Mouse (Mus musculus): ENCODE measurements around the gene Ubxn6. TPM values are rescaled to one million over a fixed set of nuclear protein-coding genes. Genes with fewer than 3 reads are reported as not detected.

The Ubxn6 gene
- total and polyA plus RNA-seq, 3 experiments, result 28.2 to 42.2 TPM; not detected in 1

GRCm38 (mm10) chr17:56103465-56104285 is 28.8 kb upstream of the Ubxn6 start:
- no peak for TF ChIP-seq HCFC1 (IDR thresholded peaks at IDR 0.05; ENCODE audit: low read depth, low read length)
- TF ChIP-seq ZMIZ1 (IDR thresholded peaks at IDR 0.05; ENCODE audit: low read depth, low read length), result no peak
- Histone ChIP-seq H3K79me2 (ENCODE audit: control insufficient read depth, insufficient read depth, low read length, poor library complexity) (no peaks in the 10 kb centered on the region), H3K9ac (ENCODE audit: control insufficient read depth, low read depth, low read length, poor library complexity, severe bottlenecking) (no peak overlapping the region), H3K27me3 (ENCODE audit: control insufficient read depth in 1 of 2, insufficient read depth in 2 of 2, low read length in 2 of 2) (no peaks in the 10 kb centered on the region), H3K4me1 (ENCODE audit: control insufficient read depth in 1 of 2, insufficient read depth in 2 of 2, low read length in 2 of 2) (no peaks in the 10 kb centered on the region), H3K4me3 (ENCODE audit: control insufficient read depth in 1 of 2, insufficient read depth in 1 of 2, low read depth in 2 of 2, low read length in 2 of 2) (no peak overlapping the region), H3K36me3 (ENCODE audit: control insufficient read depth in 1 of 2, insufficient read depth in 2 of 2, low read length in 2 of 2) (no peaks in the 10 kb centered on the region; a peak in 1 of 4 replicates), H3K27ac (ENCODE audit: control insufficient read depth, low read depth, low read length) (no peak overlapping the region), H3K9me3 (replicated peaks; ENCODE audit: insufficient read depth, low read length) (no peaks in the 10 kb centered on the region)
- DNase-seq (ENCODE audit: low read depth, low spot score), result no peak

DNA sequence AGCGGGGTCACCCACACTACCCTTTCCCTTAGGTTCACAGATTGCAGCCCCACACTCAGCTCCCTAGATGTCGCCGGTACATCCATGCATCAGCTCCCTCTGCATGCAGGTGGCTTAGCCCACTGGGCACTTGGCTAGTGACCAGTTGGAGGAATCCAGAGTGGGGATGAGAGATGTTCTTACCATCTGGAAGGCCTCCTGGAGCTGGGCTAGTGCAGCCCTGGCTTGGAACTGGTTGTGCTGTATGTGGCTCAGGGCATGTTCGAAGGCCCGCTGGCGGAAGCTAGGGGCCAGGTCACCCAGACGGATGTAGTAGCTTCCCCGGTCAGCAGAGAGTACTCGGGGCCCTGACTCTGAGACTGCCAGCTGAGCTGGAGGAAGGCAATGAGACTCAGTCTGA is 28.1 kb upstream of the Ubxn6 start:
- no peak overlapping the region for H3K4me3 ChIP-seq (ENCODE audit: control insufficient read depth in 1 of 2, insufficient read depth in 1 of 2, low read depth in 2 of 2, low read length in 2 of 2)
- no peaks in the 10 kb centered on the region for H3K27me3 ChIP-seq (ENCODE audit: control insufficient read depth in 1 of 2, insufficient read depth in 2 of 2, low read length in 2 of 2)
- H3K4me1 ChIP-seq (ENCODE audit: control insufficient read depth in 1 of 2, insufficient read depth in 2 of 2, low read length in 2 of 2), result no peaks in the 10 kb centered on the region
- no peak overlapping the region for H3K9ac ChIP-seq (ENCODE audit: control insufficient read depth, low read depth, low read length, poor library complexity, severe bottlenecking)
- no peak for DNase-seq (ENCODE audit: low read depth, low spot score)
- no peaks in the 10 kb centered on the region; a peak in 1 of 4 replicates for H3K36me3 ChIP-seq (ENCODE audit: control insufficient read depth in 1 of 2, insufficient read depth in 2 of 2, low read length in 2 of 2)
- H3K79me2 ChIP-seq (ENCODE audit: control insufficient read depth, insufficient read depth, low read length, poor library complexity), result no peaks in the 10 kb centered on the region
- TF ChIP-seq GABPA (IDR thresholded peaks at IDR 0.05; ENCODE audit: low read depth, low read length) (no peak), ELF1 (IDR thresholded peaks at IDR 0.05; ENCODE audit: low read depth, low read length) (no peak)
- H3K9me3 ChIP-seq (replicated peaks; ENCODE audit: insufficient read depth, low read length), result no peaks in the 10 kb centered on the region
- H3K27ac ChIP-seq (ENCODE audit: control insufficient read depth, low read depth, low read length), result no peak overlapping the region

DNA sequence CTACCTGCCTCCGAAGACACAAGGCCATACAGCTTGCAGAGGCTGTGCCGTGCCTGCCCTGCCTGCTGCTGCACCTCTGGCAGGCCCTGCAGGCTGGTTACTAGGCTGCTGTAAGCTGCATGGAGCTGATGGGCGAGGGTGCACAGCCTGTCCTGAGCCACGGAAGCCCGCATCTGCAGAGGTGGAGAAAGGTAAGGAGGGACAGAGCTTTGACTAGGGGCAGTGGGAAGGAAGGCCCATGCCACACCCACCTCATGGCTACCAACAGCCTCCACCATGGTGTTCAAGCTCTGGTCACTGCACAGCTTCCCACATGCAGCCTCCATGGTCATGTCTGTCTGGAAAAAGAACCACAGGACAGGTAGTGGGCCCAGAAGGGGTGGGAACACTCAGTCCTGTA is 27.3 kb upstream of the Ubxn6 start:
- no peak for DNase-seq (ENCODE audit: low read depth, low spot score)
- Histone ChIP-seq H3K4me1 (ENCODE audit: control insufficient read depth in 1 of 2, insufficient read depth in 2 of 2, low read length in 2 of 2) (no peaks in the 10 kb centered on the region), H3K79me2 (ENCODE audit: control insufficient read depth, insufficient read depth, low read length, poor library complexity) (no peaks in the 10 kb centered on the region), H3K4me3 (ENCODE audit: control insufficient read depth in 1 of 2, insufficient read depth in 1 of 2, low read depth in 2 of 2, low read length in 2 of 2) (no peak overlapping the region), H3K27ac (ENCODE audit: control insufficient read depth, low read depth, low read length) (no peak overlapping the region), H3K9ac (ENCODE audit: control insufficient read depth, low read depth, low read length, poor library complexity, severe bottlenecking) (no peak overlapping the region), H3K27me3 (ENCODE audit: control insufficient read depth in 1 of 2, insufficient read depth in 2 of 2, low read length in 2 of 2) (no peaks in the 10 kb centered on the region), H3K9me3 (replicated peaks; ENCODE audit: insufficient read depth, low read length) (no peaks in the 10 kb centered on the region), H3K36me3 (ENCODE audit: control insufficient read depth in 1 of 2, insufficient read depth in 2 of 2, low read length in 2 of 2) (peaks cover 0 to 2% of the 10 kb centered on the region in 2 experiments; a peak in 1 of 4 replicates)
- TF ChIP-seq ZC3H11A (IDR thresholded peaks at IDR 0.05; ENCODE audit: low read depth, low read length), result no peak
- no peak for TF ChIP-seq ELF1 (IDR thresholded peaks at IDR 0.05; ENCODE audit: low read depth, low read length)
- no peak for TF ChIP-seq MAX (IDR thresholded peaks at IDR 0.05; ENCODE audit: low read length)
- no peak for TF ChIP-seq TAL1 (IDR thresholded peaks at IDR 0.05; ENCODE audit: low read length)
- no peak for TF ChIP-seq USF2 (IDR thresholded peaks at IDR 0.05; ENCODE audit: borderline replicate concordance in 1 of 2, insufficient read depth in 1 of 2, low read depth in 1 of 2, low read length in 2 of 2)
- no peak for TF ChIP-seq MXI1 (IDR thresholded peaks at IDR 0.05; ENCODE audit: low read depth, low read length)
- TF ChIP-seq ZMIZ1 (IDR thresholded peaks at IDR 0.05; ENCODE audit: low read depth, low read length), result no peak
- no peak for TF ChIP-seq E2F4 (IDR thresholded peaks at IDR 0.05; ENCODE audit: borderline replicate concordance, low read depth, low read length)
- no peak for TF ChIP-seq EP300 (IDR thresholded peaks at IDR 0.05; ENCODE audit: low read depth in 1 of 2, low read length in 2 of 2)

Measured in MEL (cell line).